Mouse (Mus musculus) megakaryocyte, embryonic 14.5 days (primary cell): Measurements from ENCODE around the gene Pde4d. TPM values are rescaled to one million over a fixed set of nuclear protein-coding genes. Genes with fewer than 3 reads are reported as not detected.

Experiments used
- H3K27me3 ChIP-seq: replicated peaks from 2 replicates; pipeline ENCODE3; 2012; ENCODE audit warnings: inconsistent platforms
- H3K36me3 ChIP-seq: replicated peaks from 2 replicates; pipeline ENCODE3; 2012; ENCODE audit warnings: low read length, inconsistent platforms, mixed read lengths
- H3K4me1 ChIP-seq: 2 replicates; pipeline ENCODE4 v1.6.1; 2012; ENCODE audit warnings: inconsistent platforms
- H3K4me3 ChIP-seq: replicated peaks from 2 replicates; pipeline ENCODE3; 2012; ENCODE audit warnings: moderate library complexity, mild to moderate bottlenecking, inconsistent platforms
- H3K9me3 ChIP-seq: 2 replicates; pipeline ENCODE4 v1.6.1; 2012; ENCODE audit warnings: inconsistent platforms
- FLI1 ChIP-seq: IDR thresholded peaks from 2 replicates; pipeline ENCODE4 v1.6.1; 2012; ENCODE audit warnings: low read length, inconsistent platforms, mixed read lengths
- GATA1 ChIP-seq: IDR thresholded peaks from 3 replicates; pipeline ENCODE4 v1.6.1; 2012; ENCODE audit warnings: mixed read lengths, low read length, inconsistent platforms, borderline replicate concordance
- polyA plus RNA-seq: library from polyadenylated mRNA; stranded (reverse); fragments of >175 nt; gene quantifications from 2 replicates; pipeline ENCODE4 v1.2.3, GENCODE M21; 2012; ENCODE audit warnings: low replicate concordance; ENCODE audit not compliant: insufficient read depth

Gene Pde4d
- polyA plus RNA-seq, 1 experiment, result 2.8 TPM

DNA sequence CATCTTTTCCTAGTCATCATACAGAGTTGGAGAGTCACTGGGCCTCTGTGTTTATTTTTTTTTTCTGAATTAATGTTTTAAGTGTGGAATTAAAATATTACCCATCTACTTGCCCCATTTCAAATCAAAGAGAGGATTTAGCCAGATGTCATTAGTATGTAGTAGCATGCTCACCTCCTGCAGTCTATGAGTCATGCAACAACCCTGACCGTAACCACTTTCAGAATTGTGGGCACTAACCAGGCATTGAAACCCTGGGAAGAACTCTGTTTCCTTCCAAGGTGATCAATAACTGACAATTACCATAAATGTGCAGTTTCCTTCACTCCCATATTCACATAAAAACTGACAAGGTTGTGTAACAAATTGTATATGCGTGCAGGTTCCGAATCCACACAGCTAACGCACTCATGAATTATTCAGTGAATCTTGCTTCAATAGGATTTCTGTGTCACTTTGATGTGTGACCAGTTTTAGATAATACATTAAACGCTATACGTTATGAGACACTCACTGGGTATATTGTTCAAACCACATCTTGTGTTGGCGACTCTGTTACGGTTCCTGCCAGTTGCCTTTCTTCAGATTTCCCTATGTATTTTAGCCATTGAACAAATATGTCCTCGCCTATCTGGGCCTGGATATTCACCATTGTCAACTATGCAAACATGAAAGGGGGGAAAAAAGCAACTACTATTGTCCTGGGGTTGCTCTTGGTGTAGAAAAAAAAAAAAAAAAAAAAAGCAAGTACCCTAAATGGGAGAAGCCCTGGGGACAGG, 719.0 kb downstream of the Pde4d start:
- Histone ChIP-seq H3K27me3 (peaks cover 4% of the 10 kb centered on the region), H3K4me3 (no peak overlapping the region), H3K9me3 (no peaks in the 10 kb centered on the region), H3K4me1 (no peaks in the 10 kb centered on the region), H3K36me3 (no peaks in the 10 kb centered on the region)
- TF ChIP-seq GATA1, result no peak
- TF ChIP-seq FLI1, result no peak

GRCm38 (mm10) chr13:109169335-109169606, 719.5 kb downstream of the Pde4d start:
- Histone ChIP-seq H3K27me3 (peaks cover 4% of the 10 kb centered on the region), H3K36me3 (no peaks in the 10 kb centered on the region), H3K9me3 (no peaks in the 10 kb centered on the region), H3K4me3 (no peak overlapping the region), H3K4me1 (no peaks in the 10 kb centered on the region)
- TF ChIP-seq GATA1, result no peak
- TF ChIP-seq FLI1, result no peak

- H3K4me3 ChIP-seq, result no peak overlapping the region
- TF ChIP-seq GATA1, result no peak
- no peak for TF ChIP-seq FLI1
- peaks cover 4% of the 10 kb centered on the region for H3K27me3 ChIP-seq
- H3K36me3 ChIP-seq, result no peaks in the 10 kb centered on the region
- H3K9me3 ChIP-seq, result no peaks in the 10 kb centered on the region
- H3K4me1 ChIP-seq, result no peaks in the 10 kb centered on the region
Observed at GRCm38 (mm10) chr13:109171688-109172087, 721.9 kb downstream of the Pde4d start.

- TF ChIP-seq GATA1 (no peak), FLI1 (no peak)
- Histone ChIP-seq H3K27me3 (peaks cover 4% of the 10 kb centered on the region), H3K4me1 (no peaks in the 10 kb centered on the region), H3K9me3 (no peaks in the 10 kb centered on the region), H3K36me3 (no peaks in the 10 kb centered on the region), H3K4me3 (no peak overlapping the region)
Observed at GRCm38 (mm10) chr13:109175281-109175680, 725.5 kb downstream of the Pde4d start.

DNA sequence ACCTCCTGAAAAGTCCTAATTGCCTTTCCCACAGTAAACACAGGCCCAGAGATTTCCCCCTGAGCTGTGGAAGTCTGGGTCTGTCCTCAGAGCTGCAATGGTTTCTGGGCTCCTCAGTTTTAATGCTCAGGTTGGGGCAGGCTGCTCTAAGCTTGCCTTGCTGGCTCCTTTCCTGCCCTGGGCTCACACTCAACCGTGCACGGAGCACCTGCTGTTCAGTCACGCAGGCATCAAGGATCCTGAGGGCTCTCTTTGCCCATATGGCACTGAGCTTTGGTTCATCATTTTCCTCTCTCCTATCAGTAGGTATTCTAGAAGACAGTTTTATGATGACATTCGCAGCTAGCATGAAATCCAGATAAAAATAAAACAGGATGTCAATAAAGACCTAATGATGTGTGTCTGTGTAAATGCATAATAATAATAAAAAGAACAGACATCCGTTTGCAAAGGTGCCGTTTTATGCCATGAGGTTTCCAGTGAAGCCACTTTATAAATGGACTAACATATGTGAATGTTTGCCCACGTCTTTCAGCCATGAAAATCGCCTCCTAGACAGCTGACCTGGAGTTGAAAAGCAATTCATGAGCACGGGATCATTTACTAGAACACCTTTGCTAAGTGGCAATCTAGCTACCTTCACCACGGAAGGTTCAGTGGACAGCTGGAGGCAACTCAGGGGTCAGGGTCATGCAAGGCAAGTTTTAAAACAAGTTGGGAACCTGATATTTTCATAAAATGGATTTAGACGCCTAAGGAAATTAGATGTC, 726.3 kb downstream of the Pde4d start:
- H3K4me1 ChIP-seq, result no peaks in the 10 kb centered on the region
- no peak overlapping the region for H3K4me3 ChIP-seq
- no peaks in the 10 kb centered on the region for H3K9me3 ChIP-seq
- no peak for TF ChIP-seq FLI1
- no peak for TF ChIP-seq GATA1
- H3K36me3 ChIP-seq, result no peaks in the 10 kb centered on the region
- peaks cover 4% of the 10 kb centered on the region for H3K27me3 ChIP-seq

- TF ChIP-seq GATA1, result no peak
- no peak for TF ChIP-seq FLI1
- no peaks in the 10 kb centered on the region for H3K4me1 ChIP-seq
- H3K36me3 ChIP-seq, result no peaks in the 10 kb centered on the region
- H3K4me3 ChIP-seq, result no peak overlapping the region
- H3K27me3 ChIP-seq, result no peaks in the 10 kb centered on the region
- H3K9me3 ChIP-seq, result no peaks in the 10 kb centered on the region
Observed at GRCm38 (mm10) chr13:109181363-109181762, 731.6 kb downstream of the Pde4d start.

- TF ChIP-seq FLI1, result no peak
- TF ChIP-seq GATA1, result no peak
- Histone ChIP-seq H3K36me3 (no peaks in the 10 kb centered on the region), H3K9me3 (no peaks in the 10 kb centered on the region), H3K4me3 (no peak overlapping the region), H3K4me1 (peaks cover 8% of the 10 kb centered on the region), H3K27me3 (no peaks in the 10 kb centered on the region)
Observed at GRCm38 (mm10) chr13:109190652-109191051, 740.9 kb downstream of the Pde4d start.

DNA sequence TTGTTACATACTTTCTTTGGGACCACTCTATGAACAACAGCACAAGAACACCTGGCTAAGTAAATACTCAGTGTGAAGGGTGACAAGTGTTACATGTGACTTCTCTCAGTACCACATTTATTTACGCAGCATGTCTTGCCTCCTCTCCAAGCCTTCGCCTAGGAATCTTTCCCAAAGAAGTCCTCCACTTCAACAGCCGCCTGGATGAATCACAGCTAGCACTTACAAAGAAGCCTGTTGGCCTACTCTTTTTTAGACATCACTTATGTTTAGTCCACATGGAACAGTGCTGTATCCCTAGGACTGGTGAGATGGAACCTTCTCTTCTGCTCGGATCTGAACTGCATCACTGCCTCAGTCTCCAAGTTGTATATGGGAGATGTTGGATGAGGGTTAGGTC, 741.4 kb downstream of the Pde4d start:
- peaks cover 8% of the 10 kb centered on the region for H3K4me1 ChIP-seq
- no peaks in the 10 kb centered on the region for H3K36me3 ChIP-seq
- no peaks in the 10 kb centered on the region for H3K9me3 ChIP-seq
- no peak overlapping the region for H3K4me3 ChIP-seq
- no peaks in the 10 kb centered on the region for H3K27me3 ChIP-seq
- TF ChIP-seq GATA1, result no peak
- TF ChIP-seq FLI1, result no peak

GRCm38 (mm10) chr13:109205541-109205940, 755.8 kb downstream of the Pde4d start:
- no peak for TF ChIP-seq GATA1
- no peak for TF ChIP-seq FLI1
- no peaks in the 10 kb centered on the region for H3K27me3 ChIP-seq
- H3K9me3 ChIP-seq, result no peaks in the 10 kb centered on the region
- peak overlapping the region; percentile 78 for H3K4me3 ChIP-seq
- H3K4me1 ChIP-seq, result peaks cover 46% of the 10 kb centered on the region
- no peaks in the 10 kb centered on the region for H3K36me3 ChIP-seq

- no peak for TF ChIP-seq GATA1
- Histone ChIP-seq H3K36me3 (no peaks in the 10 kb centered on the region), H3K9me3 (no peaks in the 10 kb centered on the region), H3K4me1 (peaks cover 65% of the 10 kb centered on the region), H3K4me3 (no peak overlapping the region), H3K27me3 (peaks cover 4% of the 10 kb centered on the region)
Observed at GRCm38 (mm10) chr13:109208607-109209006, 758.9 kb downstream of the Pde4d start.
